Mouse (Mus musculus): ENCODE results near the gene Npas4. TPM values are rescaled to one million over a fixed set of nuclear protein-coding genes. Genes with fewer than 3 reads are reported as not detected.
"Not testable (repeated sequence)": the region's sequence is repeated elsewhere in the genome, so short reads cannot be mapped to it uniquely, and the experiment has no call there.

The Npas4 gene
- polyA plus RNA-seq, 1 experiment from 2014 or later: not detected

- peak; percentile 41 for TF ChIP-seq CTCF (IDR thresholded peaks at IDR 0.05; ENCODE audit: low read depth)
- no peak overlapping the region for H3K27ac ChIP-seq
- H3K4me2 ChIP-seq (ENCODE audit: low read length): no peak overlapping the region
- no peaks in the 10 kb centered on the region for H3K4me1 ChIP-seq (replicated peaks; ENCODE audit: insufficient read depth, low read length)
- peak; percentile 95 for DNase-seq (ENCODE audit: low spot score)
- H3K27me3 ChIP-seq (ENCODE audit: insufficient read depth, low read length): peaks cover 23% of the 10 kb centered on the region
- ATAC-seq (replicated peaks; ENCODE audit: low FRiP score, low read depth): peak; percentile 49; the same call in 1 of the 2 replicates
- H3K4me3 ChIP-seq (replicated peaks; ENCODE audit: low read depth, low read length): no peak overlapping the region
- no peaks in the 10 kb centered on the region for H3K36me3 ChIP-seq (ENCODE audit: insufficient read depth, low read length)
- no peaks in the 10 kb centered on the region for H3K9me3 ChIP-seq (replicated peaks; ENCODE audit: low read length)
- 2% methylated on average over 13 of the region's 13 CpGs for WGBS
- no peak overlapping the region for H3K9ac ChIP-seq (ENCODE audit: low read depth, low read length)
These were observed 1.1 kb downstream of the Npas4 start for GRCm38 (mm10) chr19:4989013-4989412.

- peak; percentile 74 for DNase-seq (ENCODE audit: low spot score)
- no peaks in the 10 kb centered on the region for H3K4me1 ChIP-seq (replicated peaks; ENCODE audit: insufficient read depth, low read length)
- H3K36me3 ChIP-seq (ENCODE audit: insufficient read depth, low read length): no peaks in the 10 kb centered on the region
- H3K4me2 ChIP-seq (ENCODE audit: low read length): no peak overlapping the region
- no peaks in the 10 kb centered on the region for H3K9me3 ChIP-seq (replicated peaks; ENCODE audit: low read length)
- H3K27me3 ChIP-seq (ENCODE audit: insufficient read depth, low read length): 0 out of 2 replicates have a peak, but pooled peaks cover 3% of the 10 kb centered on the region
- H3K4me3 ChIP-seq (replicated peaks; ENCODE audit: low read depth, low read length): no peak overlapping the region
- ATAC-seq (replicated peaks; ENCODE audit: low FRiP score, low read depth): no peak
- H3K9ac ChIP-seq (ENCODE audit: low read depth, low read length): no peak overlapping the region
- H3K27ac ChIP-seq: no peak overlapping the region
- peak; percentile 80 for TF ChIP-seq CTCF (IDR thresholded peaks at IDR 0.05; ENCODE audit: low read depth)
These were observed 8.3 kb downstream of the Npas4 start for GRCm38 (mm10) chr19:4981767-4982166.

GRCm38 (mm10) chr19:4968236-4968635 lies 21.9 kb downstream of the Npas4 start:
- H3K27me3 ChIP-seq (ENCODE audit: insufficient read depth, low read length): no peaks in the 10 kb centered on the region
- peak; percentile 61 for TF ChIP-seq CTCF (IDR thresholded peaks at IDR 0.05; ENCODE audit: low read depth)
- no peaks in the 10 kb centered on the region for H3K4me1 ChIP-seq (replicated peaks; ENCODE audit: insufficient read depth, low read length)
- WGBS: 77% methylated on average over 2 of the region's 2 CpGs
- peaks cover 18% of the 10 kb centered on the region for H3K36me3 ChIP-seq (ENCODE audit: insufficient read depth, low read length)
- no peak overlapping the region for H3K27ac ChIP-seq
- no peak for ATAC-seq (replicated peaks; ENCODE audit: low FRiP score, low read depth)
- H3K9me3 ChIP-seq (replicated peaks; ENCODE audit: low read length): no peaks in the 10 kb centered on the region
- peak; percentile 18 for DNase-seq (ENCODE audit: low spot score)
- no peak overlapping the region for H3K4me3 ChIP-seq (replicated peaks; ENCODE audit: low read depth, low read length)
- H3K4me2 ChIP-seq (ENCODE audit: low read length): no peak overlapping the region
- H3K9ac ChIP-seq (ENCODE audit: low read depth, low read length): no peak overlapping the region

GRCm38 (mm10) chr19:4961928-4962601 lies 28.1 kb downstream of the Npas4 start, which contains the start of gene Mrpl11:
TSS of gene Mrpl11 (plus strand) at chr19:4962147.
- H3K27me3 ChIP-seq (ENCODE audit: insufficient read depth, low read length): no peaks in the 10 kb centered on the region
- under 1% methylated on average over 34 of the region's 34 CpGs for WGBS
- TF ChIP-seq CTCF (IDR thresholded peaks at IDR 0.05; ENCODE audit: low read depth): peak; percentile 93

GRCm38 (mm10) chr19:4948641-4949040 lies 41.5 kb downstream of the Npas4 start:
- not testable (repeated sequence) for H3K4me1 ChIP-seq (replicated peaks; ENCODE audit: insufficient read depth, low read length); H3K4me3 ChIP-seq (replicated peaks; ENCODE audit: low read depth, low read length); H3K27me3 ChIP-seq (ENCODE audit: insufficient read depth, low read length); H3K9ac ChIP-seq (ENCODE audit: low read depth, low read length); DNase-seq (ENCODE audit: low spot score); ATAC-seq (replicated peaks; ENCODE audit: low FRiP score, low read depth); H3K27ac ChIP-seq; H3K4me2 ChIP-seq (ENCODE audit: low read length); H3K36me3 ChIP-seq (ENCODE audit: insufficient read depth, low read length); H3K9me3 ChIP-seq (replicated peaks; ENCODE audit: low read length)
- 53% methylated on average over 9 of the region's 9 CpGs for WGBS

More at GRCm38 (mm10) chr19:4961928-4962601, 28.1 kb downstream of the Npas4 start, which contains the start of gene Mrpl11:
- Histone ChIP-seq H3K4me2 (ENCODE audit: low read length) (peak within 1 kb of the TSS; percentile 79), H3K9ac (ENCODE audit: low read depth, low read length) (peak within 1 kb of the TSS; percentile 75), H3K36me3 (ENCODE audit: insufficient read depth, low read length) (peaks cover 18% of the 10 kb centered on the region), H3K27ac (peak within 1 kb of the TSS; percentile 79), H3K9me3 (replicated peaks; ENCODE audit: low read length) (no peaks in the 10 kb centered on the region), H3K4me1 (replicated peaks; ENCODE audit: insufficient read depth, low read length) (peaks cover 6% of the 10 kb centered on the region; the same call in 1 of the 2 replicates), H3K4me3 (replicated peaks; ENCODE audit: low read depth, low read length) (peak within 1 kb of the TSS; percentile 68)
- ATAC-seq (replicated peaks; ENCODE audit: low FRiP score, low read depth) (peak; percentile 93), DNase-seq (ENCODE audit: low spot score) (peak; percentile 97)

- ATAC-seq (replicated peaks; ENCODE audit: low FRiP score, low read depth) (no peak), DNase-seq (ENCODE audit: low spot score) (no peak)
- Histone ChIP-seq H3K4me3 (replicated peaks; ENCODE audit: low read depth, low read length) (no peak overlapping the region), H3K27me3 (ENCODE audit: insufficient read depth, low read length) (no peaks in the 10 kb centered on the region), H3K4me1 (replicated peaks; ENCODE audit: insufficient read depth, low read length) (peaks cover 5% of the 10 kb centered on the region; the same call in 1 of the 2 replicates), H3K9me3 (replicated peaks; ENCODE audit: low read length) (no peaks in the 10 kb centered on the region), H3K27ac (no peak overlapping the region), H3K9ac (ENCODE audit: low read depth, low read length) (no peak overlapping the region), H3K4me2 (ENCODE audit: low read length) (no peak overlapping the region), H3K36me3 (ENCODE audit: insufficient read depth, low read length) (no peaks in the 10 kb centered on the region)
- no peak for TF ChIP-seq CTCF (IDR thresholded peaks at IDR 0.05; ENCODE audit: low read depth)
- WGBS: 35% methylated on average over 6 of the region's 6 CpGs
These were observed 44.6 kb downstream of the Npas4 start for GRCm38 (mm10) chr19:4945540-4945939.
